Mouse (Mus musculus) lung, postnatal 10 days (tissue): ENCODE measurements around the gene Olfr320.
"Not testable (repeated sequence)": the region's sequence is repeated elsewhere in the genome, so short reads cannot be mapped to it uniquely, and the experiment has no call there.

Source experiments
- DNase-seq: peaks from one replicate; pipeline ENCODE4 v3.0.0; 2021

Gene Olfr320

GRCm38 (mm10) chr11:58680799-58681198 is at the start of gene Olfr320:
Olfr320 (plus strand) TSS chr11:58681099.
- DNase-seq, result no peak

GRCm38 (mm10) chr11:58634878-58635277 is 46.0 kb upstream of the Olfr320 start:
- no peak for DNase-seq

- DNase-seq, result peak; percentile 48
Observed at GRCm38 (mm10) chr11:58636376-58636977, 44.4 kb upstream of the Olfr320 start.

- DNase-seq, result no peak
Observed at GRCm38 (mm10) chr11:58638176-58638701, 42.7 kb upstream of the Olfr320 start.

- DNase-seq, result peak; percentile 6
Observed at GRCm38 (mm10) chr11:58640272-58640867, 40.5 kb upstream of the Olfr320 start, which contains the start of gene Trim58. Trim58 (plus strand) TSS chr11:58640465.

- no peak for DNase-seq
Observed at GRCm38 (mm10) chr11:58641057-58641456, 39.8 kb upstream of the Olfr320 start.

- DNase-seq, result no peak
Observed at GRCm38 (mm10) chr11:58641638-58642358, 39.1 kb upstream of the Olfr320 start.

GRCm38 (mm10) chr11:58643350-58643749 is 37.5 kb upstream of the Olfr320 start:
- DNase-seq, result peak; percentile 17

- no peak for DNase-seq
Observed at GRCm38 (mm10) chr11:58655151-58655550, 25.7 kb upstream of the Olfr320 start.

- DNase-seq, result no peak
Observed at GRCm38 (mm10) chr11:58658596-58658995, 22.3 kb upstream of the Olfr320 start, which contains the start of gene Olfr322. Olfr322 (plus strand) TSS chr11:58658782.

GRCm38 (mm10) chr11:58669252-58669651 is 11.6 kb upstream of the Olfr320 start:
- no peak for DNase-seq

GRCm38 (mm10) chr11:58671825-58672224 is 9.1 kb upstream of the Olfr320 start:
- no peak for DNase-seq

GRCm38 (mm10) chr11:58698862-58699261 is 18.0 kb downstream of the Olfr320 start, which contains the start of gene Olfr319:
Olfr319 (plus strand) TSS chr11:58699162.
- no peak for DNase-seq

GRCm38 (mm10) chr11:58709086-58709485 is 28.2 kb downstream of the Olfr320 start:
- DNase-seq, result no peak

GRCm38 (mm10) chr11:58717723-58718122 is 36.8 kb downstream of the Olfr320 start:
- DNase-seq, result not testable (repeated sequence)

GRCm38 (mm10) chr11:58719701-58720100 is 38.8 kb downstream of the Olfr320 start:
- DNase-seq, result no peak

GRCm38 (mm10) chr11:58723914-58724313 is 43.0 kb downstream of the Olfr320 start, which contains the start of gene Olfr318:
Olfr318 (minus strand) TSS chr11:58724014.
- DNase-seq, result no peak

- not testable (repeated sequence) for DNase-seq
Observed at GRCm38 (mm10) chr11:58727896-58728650, 47.2 kb downstream of the Olfr320 start.

- DNase-seq, result peak; percentile 28
Observed at GRCm38 (mm10) chr11:58733372-58733771, 52.5 kb downstream of the Olfr320 start.
